Mouse (Mus musculus) frontal cortex, postnatal 25 days (tissue): ENCODE results near the gene Nap1l4.
A peak's percentile ranks its signal among the peaks of the same experiment; 100 is the strongest.

Experiments
- DNase-seq, 2 experiments: peaks; one replicate each; pipeline ENCODE4 v3.0.0; 2022; ENCODE audit warnings: low spot score in 2 of 2

Nap1l4 gene

DNA sequence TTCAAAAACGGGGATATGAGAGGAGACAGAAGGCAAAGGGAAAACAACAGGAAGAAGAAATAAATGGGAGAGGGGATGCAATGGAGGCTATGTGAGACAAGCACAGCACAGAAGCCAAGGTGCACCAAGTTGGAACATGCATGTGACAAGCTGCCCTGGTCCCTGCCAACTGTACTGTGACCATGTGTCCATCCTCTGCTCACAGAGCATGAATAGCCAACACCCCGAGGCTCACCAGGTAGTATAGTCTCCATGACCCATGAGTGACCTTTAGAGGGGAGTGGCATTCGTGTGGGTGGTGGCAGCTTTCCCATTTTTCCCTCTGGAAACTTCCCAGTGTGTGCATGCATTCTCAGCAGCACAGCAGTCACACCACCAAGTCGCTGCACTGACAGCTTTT, 29.6 kb downstream of the Nap1l4 start:
- no peak for DNase-seq

- DNase-seq: no peak
Measured at GRCm38 (mm10) chr7:143514416-143514768, 34.5 kb downstream of the Nap1l4 start.

DNA sequence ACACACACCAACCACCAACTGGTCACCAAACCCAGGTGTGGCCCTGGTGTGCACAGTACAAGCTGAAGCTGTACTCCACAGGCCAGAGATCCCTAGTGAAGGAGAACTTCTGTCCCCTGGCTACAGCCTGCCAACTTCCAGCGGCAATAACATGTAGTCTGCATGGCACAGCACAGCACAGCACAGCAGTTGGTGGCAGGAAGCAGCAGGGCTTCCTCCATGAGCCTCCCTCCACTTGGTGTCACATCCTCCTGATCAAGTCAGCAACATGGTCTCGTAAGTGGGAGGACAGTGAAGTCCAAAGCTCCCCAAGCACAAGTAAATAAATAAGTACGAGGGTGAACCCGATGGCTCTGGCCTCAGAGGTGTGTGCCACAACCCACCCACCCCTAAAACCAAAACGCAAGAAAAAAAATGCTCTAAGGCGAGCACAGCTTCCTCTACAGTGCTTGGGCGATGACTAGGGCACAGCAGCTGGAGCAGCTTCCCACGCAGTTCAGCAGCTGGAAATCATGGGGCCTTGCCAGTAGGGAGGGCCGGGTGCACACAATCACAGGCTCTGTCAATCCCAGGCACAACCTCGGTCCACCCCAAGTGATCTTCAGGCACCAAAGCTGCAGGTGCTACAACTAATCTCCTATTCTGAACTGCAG, 35.0 kb downstream of the Nap1l4 start:
- no peak for DNase-seq

- no peak for DNase-seq
Measured at GRCm38 (mm10) chr7:143511335-143511712, 37.6 kb downstream of the Nap1l4 start.

GRCm38 (mm10) chr7:143510593-143511334, 38.1 kb downstream of the Nap1l4 start:
- DNase-seq: no peak

GRCm38 (mm10) chr7:143509566-143509965, 39.3 kb downstream of the Nap1l4 start:
- DNase-seq: no peak

GRCm38 (mm10) chr7:143506675-143507074, 42.2 kb downstream of the Nap1l4 start:
- DNase-seq: peak in 1 of 2 experiments; percentile 45

GRCm38 (mm10) chr7:143506271-143506670, 42.6 kb downstream of the Nap1l4 start:
- no peak for DNase-seq

DNA sequence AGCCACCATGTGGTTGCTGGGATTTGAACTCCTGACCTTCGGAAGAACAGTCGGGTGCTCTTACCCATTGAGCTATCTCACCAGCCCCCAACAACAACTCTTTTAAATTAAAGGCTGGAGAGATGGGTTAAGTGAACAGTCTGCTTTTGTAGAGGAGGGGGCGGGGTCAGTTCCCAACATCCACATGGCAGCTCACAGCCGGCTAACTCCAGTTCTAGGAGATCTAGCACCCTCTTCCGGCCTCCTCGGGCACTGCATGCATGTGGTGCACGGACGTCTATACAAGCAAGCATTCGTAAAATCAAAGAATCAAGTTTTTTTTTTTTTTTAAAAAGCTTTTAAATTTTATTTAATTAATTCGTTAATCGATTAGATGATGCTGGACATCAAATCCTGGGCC, 43.1 kb downstream of the Nap1l4 start:
- DNase-seq: peak; percentile 57 to 66

DNA sequence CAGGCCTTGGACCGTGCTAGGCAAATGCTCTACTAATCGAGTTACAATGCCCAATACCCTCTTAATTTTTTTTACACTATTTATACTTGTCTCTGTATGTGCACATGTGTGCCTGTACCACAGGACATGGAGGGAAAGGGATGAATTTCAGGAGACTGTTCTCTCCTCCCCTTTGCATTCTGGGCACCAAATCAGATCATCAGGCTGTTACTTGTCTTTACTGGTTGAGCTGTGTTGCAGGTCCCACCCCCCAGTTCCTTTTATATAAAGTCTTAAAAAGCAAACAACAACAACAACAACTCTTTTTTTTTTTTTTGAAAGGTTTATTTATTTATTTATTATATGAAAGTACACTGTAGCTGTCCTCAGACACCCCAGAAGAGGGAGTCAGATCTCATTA, 43.5 kb downstream of the Nap1l4 start:
- no peak for DNase-seq

DNA sequence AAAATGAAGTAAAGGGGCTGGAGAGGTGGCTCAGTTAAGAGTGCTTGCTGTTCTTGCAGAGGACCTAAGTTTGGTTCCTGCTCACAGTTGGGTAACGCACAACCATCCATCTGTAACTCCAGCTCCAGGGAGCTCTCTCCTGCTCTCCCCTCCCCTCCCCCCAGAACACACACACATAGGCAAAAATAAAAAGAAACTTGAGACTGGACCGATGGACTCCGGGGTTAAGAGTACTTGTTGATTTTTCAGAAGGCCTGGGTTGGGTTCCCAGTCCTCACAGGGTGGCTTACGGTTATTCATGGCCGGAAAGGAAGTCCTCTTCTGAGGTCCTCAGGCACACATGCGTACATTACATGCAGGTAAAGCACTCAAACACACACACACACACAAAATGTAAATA, 45.0 kb downstream of the Nap1l4 start:
- DNase-seq: no peak

- no peak for DNase-seq
Measured at GRCm38 (mm10) chr7:143502418-143503200, 46.3 kb downstream of the Nap1l4 start, which contains the start of gene Phlda2. Gene Phlda2 (minus strand): TSS chr7:143503150.

DNA sequence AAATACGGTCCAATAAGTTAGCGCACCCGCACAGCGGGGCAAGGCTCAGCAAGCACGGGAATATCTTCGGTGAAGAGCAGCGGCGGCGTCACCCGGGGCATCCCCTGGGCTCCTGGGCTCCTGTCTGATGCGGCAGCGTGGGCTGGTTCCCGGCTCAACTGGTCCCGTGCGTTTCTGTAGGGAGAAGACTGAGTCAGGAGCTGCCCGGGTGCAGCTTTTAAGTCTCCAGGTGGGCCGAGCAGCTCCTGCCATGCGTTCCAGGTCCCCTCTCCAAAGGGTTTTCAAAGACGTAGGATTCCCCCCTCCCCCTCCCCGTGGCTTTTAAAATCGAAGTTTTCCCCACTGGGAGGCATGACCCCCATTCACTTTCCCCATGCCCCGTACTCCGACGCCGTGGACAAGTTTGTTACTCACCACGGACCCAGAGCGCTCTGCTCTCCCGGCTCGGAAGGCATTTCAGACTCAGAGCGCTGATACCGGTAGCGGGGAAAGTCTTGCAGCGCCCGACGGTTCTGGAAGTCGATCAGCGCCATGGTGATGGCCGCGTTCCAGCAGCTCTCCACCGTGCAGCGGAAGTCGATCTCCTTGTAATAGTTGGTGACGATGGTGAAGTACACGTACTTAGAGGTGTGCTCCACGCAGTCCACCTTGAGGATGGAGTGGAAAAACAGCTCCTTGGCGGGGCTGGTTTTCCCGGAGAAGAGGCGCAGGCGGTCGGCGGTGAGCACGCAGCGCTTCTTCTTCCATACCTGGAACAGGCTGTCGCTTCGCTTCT, 47.1 kb downstream of the Nap1l4 start:
- peak in 1 of 2 experiments; percentile 12 for DNase-seq

DNA sequence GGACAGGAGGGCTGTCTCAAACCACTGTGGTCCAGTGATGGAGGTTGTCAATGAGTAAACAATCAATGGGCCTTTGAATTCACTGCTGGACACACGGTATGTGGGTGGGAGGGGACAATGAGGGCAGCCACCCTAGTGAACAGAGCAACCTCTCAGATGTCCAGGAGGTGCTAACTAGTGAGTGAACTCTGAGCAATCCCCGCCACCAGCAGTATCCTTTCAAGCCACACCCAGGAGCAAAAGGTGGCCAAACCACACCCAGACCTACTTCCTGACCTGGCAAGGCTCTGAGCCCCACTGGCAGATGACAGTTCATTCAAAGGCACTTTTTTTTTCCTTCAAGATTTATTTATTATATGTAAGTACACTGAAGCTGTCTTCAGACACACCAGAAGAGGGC, 48.0 kb downstream of the Nap1l4 start:
- no peak for DNase-seq

DNA sequence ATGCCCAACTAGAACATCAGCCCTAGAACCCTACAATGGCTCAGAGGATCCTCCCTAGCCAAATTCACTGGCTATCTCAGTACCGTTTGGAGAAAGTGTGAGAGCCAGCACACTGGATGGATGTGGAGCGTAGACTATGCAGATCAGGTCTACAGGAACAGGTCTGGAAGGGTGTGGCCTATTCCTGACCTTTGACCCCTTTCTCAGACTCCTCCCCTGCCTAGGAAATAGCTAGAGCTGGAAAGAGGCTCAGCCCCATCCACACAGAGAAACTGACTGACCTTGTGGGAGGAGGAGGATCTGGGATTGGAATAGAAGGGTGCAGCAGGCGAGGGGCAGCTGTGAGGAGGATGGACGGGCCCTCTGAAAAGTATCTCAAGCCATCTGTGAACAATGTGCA, 50.3 kb downstream of the Nap1l4 start:
- no peak for DNase-seq

GRCm38 (mm10) chr7:143495104-143495961, 53.6 kb downstream of the Nap1l4 start:
- DNase-seq: no peak

GRCm38 (mm10) chr7:143493616-143494126, 55.2 kb downstream of the Nap1l4 start:
- DNase-seq: no peak

DNA sequence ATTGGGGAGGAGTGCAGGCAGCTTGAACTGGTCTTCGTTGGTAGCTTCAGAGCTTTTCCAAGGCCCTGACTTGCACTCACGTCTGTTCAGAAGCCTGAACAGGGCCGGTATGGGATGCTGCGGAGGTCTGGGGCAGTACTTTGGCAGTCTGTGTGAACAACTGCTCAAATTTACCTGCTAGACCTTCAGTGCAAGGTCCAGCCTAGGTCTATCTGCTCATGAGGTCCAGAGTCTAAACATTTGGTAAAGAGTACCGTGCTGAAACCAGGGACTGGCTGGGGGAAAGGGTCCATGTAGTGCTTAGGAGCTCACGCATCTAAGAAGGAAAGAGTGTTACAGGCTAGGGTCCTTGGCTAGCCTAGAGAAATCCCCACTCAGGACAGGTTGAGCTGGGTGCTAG, 59.2 kb downstream of the Nap1l4 start:
- no peak for DNase-seq

DNA sequence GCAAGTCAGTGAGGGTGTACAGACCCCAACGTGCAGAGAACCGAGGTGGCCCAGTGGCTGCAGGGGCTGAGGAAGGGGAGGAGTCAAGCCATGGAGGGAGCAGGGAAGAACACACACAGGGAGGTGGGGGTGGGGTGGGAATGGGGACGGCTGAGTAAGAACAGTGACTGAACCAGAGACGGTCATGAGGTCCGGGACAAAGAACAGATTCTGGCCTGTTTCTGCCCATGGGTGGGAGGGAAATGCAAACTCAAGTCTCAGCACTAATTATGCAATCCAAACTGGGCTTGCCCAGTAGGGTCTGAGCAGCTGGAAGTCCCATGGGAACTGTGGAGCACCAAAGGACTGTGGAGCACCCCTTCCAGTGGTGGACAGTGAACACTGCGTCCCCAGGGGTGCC, 66.4 kb downstream of the Nap1l4 start:
- no peak for DNase-seq

DNA sequence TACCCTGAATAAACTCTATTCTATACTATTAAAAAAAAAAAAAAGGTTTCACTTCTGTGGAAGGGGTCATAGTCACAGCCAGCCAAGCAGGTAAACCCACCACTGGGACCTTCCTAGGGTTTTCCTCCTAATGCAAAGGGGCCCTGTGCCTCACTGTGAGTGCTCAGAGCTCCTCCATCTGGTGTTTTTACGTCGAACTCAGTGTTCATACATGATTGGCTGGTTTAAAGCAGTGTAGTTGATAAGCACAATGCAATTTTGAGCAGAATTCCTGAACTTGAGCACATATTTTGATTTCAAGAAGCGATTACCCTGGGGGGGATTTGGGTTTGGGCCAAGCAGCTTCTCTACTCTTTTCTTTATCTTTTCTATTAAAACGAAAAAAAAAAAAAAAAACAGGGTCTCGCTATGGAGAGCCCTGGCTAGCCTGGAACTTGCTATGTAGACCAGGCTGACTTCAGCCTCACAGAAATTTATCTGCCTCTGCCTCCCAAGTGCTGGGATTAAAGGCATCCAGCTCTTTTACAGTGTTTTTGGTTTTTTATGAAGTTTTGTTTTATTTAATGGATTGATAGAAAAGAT, 67.0 kb downstream of the Nap1l4 start:
- DNase-seq: no peak
